Mouse (Mus musculus) embryonic facial prominence, embryonic 10.5 days (tissue): ENCODE results near the gene Colgalt1. TPM values are rescaled to one million over a fixed set of nuclear protein-coding genes. Genes with fewer than 3 reads are reported as not detected.

Experiments used
- DNase-seq: peaks from one replicate; pipeline ENCODE4 v3.0.0-alpha.2; 2017; ENCODE audit warnings: low spot score
- H3K27ac ChIP-seq: fragments of 300-500 bp; sonication (generic); replicated peaks from 2 replicates; pipeline ENCODE4 v1.5.1; 2016; ENCODE audit warnings: mild to moderate bottlenecking
- H3K27me3 ChIP-seq: fragments of 300-500 bp; sonication (generic); replicated peaks from 2 replicates; pipeline ENCODE4 v1.6.1; 2016; ENCODE audit warnings: low read depth, mild to moderate bottlenecking; ENCODE audit not compliant: poor library complexity, severe bottlenecking
- H3K36me3 ChIP-seq: fragments of 300-500 bp; sonication (generic); replicated peaks from 2 replicates; pipeline ENCODE4 v1.6.1; 2016; ENCODE audit warnings: mild to moderate bottlenecking, moderate library complexity
- H3K4me1 ChIP-seq: fragments of 300-500 bp; sonication (generic); 2 replicates; pipeline ENCODE4 v1.6.1; 2016
- H3K4me3 ChIP-seq: fragments of 300-500 bp; sonication (generic); 2 replicates; pipeline ENCODE4 v1.5.1; 2016; ENCODE audit warnings: mild to moderate bottlenecking, moderate library complexity
- H3K9me3 ChIP-seq: fragments of 300-500 bp; sonication (generic); 2 replicates; pipeline ENCODE4 v1.6.1; 2016; ENCODE audit warnings: mild to moderate bottlenecking
- WGBS: fragments of 180-500 bp; shearing (Covaris S2); methylation state at CpG from one replicate; pipeline ENCODE4 v1.1.7; 2016; 5-methylcytosine and 5-hydroxymethylcytosine counted together
- polyA plus RNA-seq: library from polyadenylated mRNA; unstranded; fragments of >200 nt; fragmentation: Nextera tagmentation; extraction: Ambion mirVana; gene quantifications from 2 replicates; pipeline ENCODE4 v1.2.1, GENCODE M21; 2016

Gene Colgalt1
- polyA plus RNA-seq, 1 experiment from 2014 or later: 53.7 TPM

DNA sequence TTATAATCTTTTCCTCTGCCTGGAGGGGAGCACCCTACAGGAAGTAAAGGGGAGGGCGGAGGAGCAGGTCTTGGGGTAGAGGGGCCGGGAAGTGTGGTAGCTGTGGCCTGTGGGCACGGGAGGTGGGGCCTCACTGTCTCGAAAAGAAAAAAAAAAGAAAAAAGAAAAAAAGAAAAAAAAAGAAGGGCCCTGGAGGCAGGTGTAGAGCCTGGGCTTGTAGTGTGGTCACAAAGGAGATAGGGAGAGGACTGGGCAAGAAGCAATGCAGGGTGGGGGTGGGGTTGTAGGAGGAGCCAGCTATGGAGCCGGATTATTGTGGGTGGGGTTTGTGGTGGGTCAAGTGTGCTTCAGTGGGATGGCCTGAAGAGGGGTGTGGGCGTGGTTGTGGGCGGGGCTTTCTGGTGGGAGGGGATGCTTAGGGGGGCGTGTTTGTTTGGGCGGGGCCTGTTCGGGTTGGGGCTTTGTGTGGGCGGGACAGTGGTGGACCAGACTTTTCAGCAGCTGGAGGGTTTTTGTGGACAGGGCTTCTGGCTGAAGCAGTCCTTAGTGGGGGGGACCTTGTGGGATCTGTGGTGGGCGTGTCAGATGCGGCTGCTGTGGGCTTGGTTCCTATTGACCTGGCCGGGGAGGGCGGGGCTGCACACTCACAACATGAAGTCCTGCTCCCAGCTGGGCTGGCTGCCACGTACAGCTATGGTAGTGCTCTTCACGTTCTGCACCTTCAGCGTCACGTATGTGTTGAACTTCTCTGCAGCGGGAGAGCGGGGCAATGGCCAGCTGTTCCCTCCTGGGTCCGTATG, 54.7 kb downstream of the Colgalt1 start:
- Histone ChIP-seq H3K36me3 (no peaks in the 10 kb centered on the region), H3K9me3 (no peaks in the 10 kb centered on the region), H3K4me3 (peak overlapping the region; percentile 48), H3K4me1 (peaks cover 52% of the 10 kb centered on the region), H3K27me3 (peaks cover 86% of the 10 kb centered on the region), H3K27ac (peak overlapping the region; percentile 74)
- 3% methylated on average over 22 of the region's 22 CpGs for WGBS
- peak; percentile 95 for DNase-seq

GRCm38 (mm10) chr8:71666855-71667254, 56.1 kb downstream of the Colgalt1 start:
- peaks cover 65% of the 10 kb centered on the region for H3K4me1 ChIP-seq
- H3K36me3 ChIP-seq: no peaks in the 10 kb centered on the region
- peaks cover 85% of the 10 kb centered on the region for H3K27me3 ChIP-seq
- no peaks in the 10 kb centered on the region for H3K9me3 ChIP-seq
- 55% methylated on average over 1 of the region's 1 CpGs for WGBS
- H3K27ac ChIP-seq: no peak overlapping the region
- DNase-seq: no peak
- H3K4me3 ChIP-seq: no peak overlapping the region

DNA sequence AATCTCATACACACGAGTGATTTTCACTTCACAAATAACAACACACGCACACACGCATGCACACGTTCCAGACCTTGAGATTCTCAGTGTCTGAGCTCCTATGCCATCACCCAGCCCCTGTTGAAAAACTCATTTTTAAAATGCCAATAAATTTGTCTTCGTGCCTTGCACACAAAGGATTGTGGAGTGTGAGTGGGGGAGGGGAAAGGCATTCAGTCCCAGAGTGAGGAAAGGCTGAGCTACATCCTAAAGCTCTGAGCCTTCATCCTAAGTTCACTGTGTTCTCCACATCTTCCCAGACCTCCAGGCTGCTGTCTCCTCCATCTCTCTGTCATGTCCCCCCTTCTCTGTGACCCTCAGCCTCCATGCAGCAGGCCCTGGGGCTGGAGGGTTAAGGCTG, 56.5 kb downstream of the Colgalt1 start:
- 63% methylated on average over 5 of the region's 5 CpGs for WGBS
- H3K27me3 ChIP-seq: peaks cover 82% of the 10 kb centered on the region
- H3K4me3 ChIP-seq: no peak overlapping the region
- no peak overlapping the region; the same call in 1 of the 2 replicates for H3K27ac ChIP-seq
- no peaks in the 10 kb centered on the region for H3K36me3 ChIP-seq
- H3K9me3 ChIP-seq: no peaks in the 10 kb centered on the region
- DNase-seq: no peak
- H3K4me1 ChIP-seq: peaks cover 69% of the 10 kb centered on the region

GRCm38 (mm10) chr8:71668220-71668975, 57.6 kb downstream of the Colgalt1 start:
- H3K4me1 ChIP-seq: peaks cover 69% of the 10 kb centered on the region
- H3K27ac ChIP-seq: no peak overlapping the region
- 4% methylated on average over 21 of the region's 21 CpGs for WGBS
- H3K9me3 ChIP-seq: no peaks in the 10 kb centered on the region
- DNase-seq: peak; percentile 67
- H3K36me3 ChIP-seq: no peaks in the 10 kb centered on the region
- H3K27me3 ChIP-seq: peaks cover 82% of the 10 kb centered on the region
- H3K4me3 ChIP-seq: peak overlapping the region; percentile 43

DNA sequence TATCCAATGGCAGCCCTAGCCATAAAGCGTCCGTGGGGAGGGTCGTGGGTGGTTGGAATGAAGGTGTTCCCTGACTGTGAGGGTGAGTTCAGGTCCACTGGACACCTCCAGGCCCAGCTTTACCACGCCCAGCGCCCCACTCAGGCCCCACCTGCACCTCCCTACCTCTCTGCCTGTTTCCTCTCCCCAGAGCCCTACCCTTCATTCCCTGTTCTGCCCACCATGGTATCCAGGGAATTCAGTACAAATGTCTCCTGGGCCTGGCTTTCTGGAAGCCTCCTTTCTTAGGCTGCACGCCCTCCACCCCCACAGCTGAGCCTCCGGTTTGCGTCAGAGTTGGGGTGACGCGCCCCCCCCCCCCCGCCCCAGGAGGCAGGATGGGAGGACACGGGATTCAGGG, 59.4 kb downstream of the Colgalt1 start:
- Histone ChIP-seq H3K27me3 (peaks cover 74% of the 10 kb centered on the region), H3K27ac (peak overlapping the region; percentile 69)
- 9% methylated on average over 12 of the region's 12 CpGs for WGBS

DNA sequence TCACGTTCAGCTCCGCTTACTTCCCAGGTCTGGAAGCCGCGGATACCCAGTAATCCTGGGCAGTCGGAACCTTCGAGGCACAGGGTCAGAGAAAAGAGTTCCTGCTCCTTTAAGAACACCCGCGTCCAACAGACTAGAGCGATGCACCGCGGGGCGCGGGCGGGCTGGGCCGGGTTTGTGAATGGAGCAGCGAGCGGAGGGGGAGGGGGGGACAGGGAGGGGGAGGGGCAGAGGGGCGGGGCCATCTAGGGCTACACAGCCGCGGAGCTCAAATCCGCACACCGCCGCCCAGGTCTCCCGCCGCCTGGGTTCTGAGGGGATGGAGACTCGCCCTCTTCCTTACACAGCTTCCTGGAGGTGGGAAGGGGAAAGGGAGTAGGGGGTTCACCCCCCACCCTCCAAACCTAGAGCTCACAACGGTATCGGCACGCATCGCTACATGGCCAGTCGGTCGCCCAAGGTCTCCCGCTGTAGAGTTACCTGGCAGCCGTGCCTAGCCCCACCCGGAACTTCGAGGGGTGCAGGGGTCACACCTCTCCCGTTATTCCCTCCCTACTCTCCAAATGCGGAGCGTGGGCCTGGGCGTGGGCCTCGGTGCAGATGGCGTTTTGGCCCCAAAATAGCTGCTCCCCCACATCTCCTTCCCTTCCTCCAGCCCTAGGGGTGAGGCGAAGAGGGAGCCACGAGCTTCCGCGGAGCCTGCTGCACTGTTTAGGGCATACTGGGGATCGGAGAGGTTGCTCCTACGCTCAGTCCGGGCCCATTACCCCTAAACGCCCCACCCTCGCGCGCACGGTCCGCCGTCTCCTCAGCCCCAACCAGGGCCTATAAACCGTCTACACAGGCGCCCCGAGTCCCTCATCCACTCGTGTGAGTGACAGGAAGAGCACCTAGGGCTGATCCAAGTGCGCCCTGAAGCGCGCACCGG, 60.1 kb downstream of the Colgalt1 start:
- DNase-seq: peak; percentile 89
- Histone ChIP-seq H3K27ac (peak overlapping the region; percentile 69), H3K36me3 (no peaks in the 10 kb centered on the region), H3K27me3 (peaks cover 81% of the 10 kb centered on the region), H3K4me3 (peak overlapping the region; percentile 65), H3K9me3 (no peaks in the 10 kb centered on the region), H3K4me1 (peaks cover 61% of the 10 kb centered on the region)
- WGBS: under 1% methylated on average over 63 of the region's 64 CpGs

More for the DNA sequence above, 59.4 kb downstream of the Colgalt1 start:
- H3K36me3 ChIP-seq: no peaks in the 10 kb centered on the region
- H3K4me1 ChIP-seq: peaks cover 63% of the 10 kb centered on the region
- no peaks in the 10 kb centered on the region for H3K9me3 ChIP-seq
- no peak for DNase-seq
- peak overlapping the region; percentile 65 for H3K4me3 ChIP-seq

DNA sequence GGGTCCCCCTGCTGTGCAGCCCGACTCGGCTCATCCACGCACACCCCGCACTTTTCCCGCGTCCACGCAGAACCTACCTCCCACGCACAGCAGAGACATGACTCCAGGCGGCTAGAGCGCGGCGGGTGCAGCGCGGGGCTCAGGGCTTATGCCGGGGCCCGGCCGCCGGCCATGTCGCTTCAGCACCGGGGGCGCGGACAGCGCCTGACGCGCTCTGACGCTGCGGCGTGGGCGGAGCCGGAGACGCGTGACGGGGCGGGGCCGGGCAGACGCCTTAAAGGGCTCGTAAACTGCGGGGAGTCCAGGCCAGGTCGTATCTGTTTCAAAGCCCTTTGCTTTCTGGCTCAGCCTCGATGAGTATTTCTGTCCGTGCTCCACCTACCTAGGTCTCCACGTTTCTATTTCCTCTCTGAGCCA, 60.8 kb downstream of the Colgalt1 start, which contains the start of gene Unc13a:
Unc13a (minus strand) TSS at position 209 of the 417 bp plus-strand sequence.
- H3K4me3 ChIP-seq: peak within 1 kb of the TSS; percentile 65
- no peaks in the 10 kb centered on the region for H3K9me3 ChIP-seq
- no peaks in the 10 kb centered on the region for H3K36me3 ChIP-seq
- under 1% methylated on average over 42 of the region's 42 CpGs for WGBS
- H3K27ac ChIP-seq: peak within 1 kb of the TSS; percentile 69
- peaks cover 81% of the 10 kb centered on the region for H3K27me3 ChIP-seq
- peaks cover 61% of the 10 kb centered on the region for H3K4me1 ChIP-seq
- DNase-seq: peak; percentile 94

DNA sequence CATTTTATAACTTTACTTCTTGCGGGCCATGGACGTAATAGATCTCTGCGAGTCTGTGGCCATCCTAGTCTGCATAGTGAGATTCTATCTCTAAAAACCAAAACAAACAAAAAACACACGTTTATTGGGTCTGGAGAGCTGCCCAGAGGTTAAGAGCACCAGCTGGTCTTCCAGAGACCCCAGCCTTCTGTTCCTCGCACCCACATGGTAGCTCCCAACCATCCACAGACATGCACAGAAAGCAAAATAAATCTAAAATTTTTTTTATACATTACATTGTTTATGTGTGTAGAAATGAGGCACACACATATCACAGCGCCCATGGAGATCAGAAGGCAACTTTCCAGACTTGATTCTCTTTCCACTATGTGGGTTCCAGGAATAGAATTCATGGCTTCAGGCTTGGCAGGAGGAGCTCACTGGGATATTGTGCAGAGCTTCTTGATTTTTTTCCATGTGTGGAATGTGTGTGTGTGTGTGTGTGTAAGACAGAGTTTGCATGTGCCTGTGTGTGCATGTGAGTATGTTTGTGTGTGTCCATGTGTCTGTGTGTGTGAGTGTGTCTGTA, 61.5 kb downstream of the Colgalt1 start:
- Histone ChIP-seq H3K9me3 (no peaks in the 10 kb centered on the region), H3K4me3 (peak overlapping the region; percentile 65), H3K27ac (peak overlapping the region; percentile 69; the same call in 1 of the 2 replicates), H3K27me3 (peaks cover 81% of the 10 kb centered on the region), H3K36me3 (no peaks in the 10 kb centered on the region), H3K4me1 (peaks cover 57% of the 10 kb centered on the region)
- WGBS: 62% methylated on average over 6 of the region's 6 CpGs
- no peak for DNase-seq

- DNase-seq: no peak
- Histone ChIP-seq H3K36me3 (no peaks in the 10 kb centered on the region), H3K4me1 (peaks cover 41% of the 10 kb centered on the region), H3K4me3 (no peak overlapping the region), H3K27me3 (peaks cover 81% of the 10 kb centered on the region), H3K27ac (no peak overlapping the region), H3K9me3 (peaks cover 3% of the 10 kb centered on the region; the same call in 1 of the 2 replicates)
- 79% methylated on average over 2 of the region's 2 CpGs for WGBS
These were observed 63.3 kb downstream of the Colgalt1 start for GRCm38 (mm10) chr8:71674071-71674470.
